Mouse (Mus musculus) intestine, embryonic 14.5 days (tissue): Measurements from ENCODE around the gene Mtmr10. TPM values are rescaled to one million over a fixed set of nuclear protein-coding genes. Genes with fewer than 3 reads are reported as not detected.

ENCODE experiments used
- ATAC-seq: fragments of 200-750 bp; cut with Nextera tagmentation; replicated peaks from 2 replicates; pipeline ENCODE4 v1.8.0; 2017; ENCODE audit warnings: low read depth, moderate number of reproducible peaks, moderate TSS enrichment, moderate library complexity; ENCODE audit not compliant: low FRiP score, low TSS enrichment
- DNase-seq: peaks from one replicate; pipeline ENCODE4 v3.0.0-alpha.2; 2018; ENCODE audit warnings: low spot score
- H3K27ac ChIP-seq: fragments of 300-500 bp; sonication (generic); 2 replicates; pipeline ENCODE4 v1.5.1; 2014; ENCODE audit warnings: low read depth, mild to moderate bottlenecking, control low read depth
- H3K27me3 ChIP-seq: fragments of 300-500 bp; sonication (generic); replicated peaks from 2 replicates; pipeline ENCODE4 v1.6.1; 2014; ENCODE audit warnings: low read length, control low read depth; ENCODE audit not compliant: control insufficient read depth, insufficient read depth
- H3K36me3 ChIP-seq: fragments of 300-500 bp; sonication (generic); 2 replicates; pipeline ENCODE4 v1.6.1; 2014; ENCODE audit warnings: low read length, control low read depth; ENCODE audit not compliant: control insufficient read depth, insufficient read depth
- H3K4me1 ChIP-seq: fragments of 300-500 bp; sonication (generic); replicated peaks from 2 replicates; pipeline ENCODE4 v1.6.1; 2014; ENCODE audit warnings: low read length, control low read depth, mixed read lengths; ENCODE audit not compliant: control insufficient read depth, insufficient read depth
- H3K4me2 ChIP-seq: fragments of 300-500 bp; sonication (generic); 2 replicates; pipeline ENCODE4 v1.6.1; 2014; ENCODE audit warnings: low read length
- H3K4me3 ChIP-seq: fragments of 300-500 bp; sonication (generic); 2 replicates; pipeline ENCODE4 v1.5.1; 2014; ENCODE audit warnings: low read depth, low read length, control low read depth, mixed read lengths
- H3K9ac ChIP-seq: fragments of 300-500 bp; sonication (generic); 2 replicates; pipeline ENCODE4 v1.6.1; 2014; ENCODE audit warnings: mild to moderate bottlenecking, low read length
- H3K9me3 ChIP-seq: fragments of 300-500 bp; sonication (generic); 2 replicates; pipeline ENCODE4 v1.6.1; 2016; ENCODE audit warnings: low read length, control low read depth; ENCODE audit not compliant: control insufficient read depth
- WGBS: fragments of 180-500 bp; shearing (Covaris S2); extraction: QIAGEN DNeasy Blood & Tissue Kit; methylation state at CpG from one replicate; pipeline ENCODE4 v1.1.7; 2014; 5-methylcytosine and 5-hydroxymethylcytosine counted together
- polyA plus RNA-seq: library from polyadenylated mRNA; unstranded; fragments of >200 nt; fragmentation: Nextera tagmentation; extraction: Ambion mirVana; gene quantifications from 2 replicates; pipeline ENCODE4 v1.2.1, GENCODE M21; 2014

The Mtmr10 gene
- polyA plus RNA-seq, 1 experiment from 2014 or later = 8.8 TPM

DNA sequence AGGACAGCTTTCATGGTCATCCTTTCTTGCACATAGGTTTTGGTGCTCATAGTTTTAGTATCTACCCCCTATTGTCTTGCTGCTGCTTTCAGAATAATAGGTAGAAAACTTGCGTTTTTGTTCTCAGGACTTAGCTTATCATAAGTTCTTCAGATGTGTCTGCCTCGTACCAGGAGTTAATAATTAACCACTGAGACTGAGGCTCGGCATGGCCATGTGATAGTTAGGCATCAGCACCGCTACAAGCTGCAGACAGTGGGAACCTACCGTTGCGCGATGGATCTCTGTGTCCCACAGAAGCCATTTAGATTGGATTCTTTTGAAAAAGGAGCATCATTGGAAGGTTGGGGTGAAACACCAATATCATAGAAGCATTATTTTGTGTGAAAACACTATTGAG lies 25.4 kb downstream of the Mtmr10 start:
- Histone ChIP-seq H3K4me3 (no peak overlapping the region), H3K9me3 (no peaks in the 10 kb centered on the region), H3K36me3 (peaks cover 23% of the 10 kb centered on the region), H3K4me2 (no peak overlapping the region), H3K9ac (no peak overlapping the region), H3K4me1 (no peaks in the 10 kb centered on the region), H3K27me3 (no peaks in the 10 kb centered on the region), H3K27ac (no peak overlapping the region)
- 64% methylated on average over 7 of the region's 7 CpGs for WGBS
- DNase-seq = no peak
- no peak for ATAC-seq

DNA sequence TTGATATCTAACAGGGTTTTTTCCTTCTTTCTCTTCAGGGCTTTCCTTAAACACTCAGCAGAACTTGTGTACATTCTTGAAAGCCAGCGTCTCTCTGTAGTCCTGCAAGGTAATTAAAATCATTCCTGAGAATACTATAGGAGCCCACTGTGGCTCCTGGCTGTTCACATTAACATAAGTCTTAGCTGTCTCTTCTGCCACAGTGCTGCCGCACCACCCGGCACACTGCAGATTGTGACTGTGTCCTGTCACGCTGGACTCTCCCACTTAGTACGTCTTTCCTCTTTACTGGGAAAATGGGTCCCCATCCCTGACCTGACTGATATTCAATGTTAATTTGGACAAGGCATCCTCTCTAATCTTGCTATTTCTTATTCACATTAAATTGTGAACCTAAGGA lies 33.7 kb downstream of the Mtmr10 start:
- Histone ChIP-seq H3K27me3 (no peaks in the 10 kb centered on the region), H3K9ac (no peak overlapping the region), H3K36me3 (peaks cover 36% of the 10 kb centered on the region), H3K27ac (no peak overlapping the region), H3K9me3 (no peaks in the 10 kb centered on the region), H3K4me3 (no peak overlapping the region), H3K4me1 (no peaks in the 10 kb centered on the region), H3K4me2 (no peak overlapping the region)
- WGBS = 89% methylated on average over 5 of the region's 5 CpGs
- no peak for DNase-seq
- ATAC-seq = no peak

GRCm38 (mm10) chr7:64321658-64322057 lies 34.2 kb downstream of the Mtmr10 start:
- Histone ChIP-seq H3K27ac (no peak overlapping the region), H3K4me3 (no peak overlapping the region), H3K27me3 (no peaks in the 10 kb centered on the region), H3K4me2 (no peak overlapping the region), H3K36me3 (peaks cover 35% of the 10 kb centered on the region), H3K4me1 (no peaks in the 10 kb centered on the region), H3K9me3 (no peaks in the 10 kb centered on the region), H3K9ac (no peak overlapping the region)
- DNase-seq = no peak
- ATAC-seq = no peak
- 83% methylated on average over 4 of the region's 4 CpGs for WGBS

DNA sequence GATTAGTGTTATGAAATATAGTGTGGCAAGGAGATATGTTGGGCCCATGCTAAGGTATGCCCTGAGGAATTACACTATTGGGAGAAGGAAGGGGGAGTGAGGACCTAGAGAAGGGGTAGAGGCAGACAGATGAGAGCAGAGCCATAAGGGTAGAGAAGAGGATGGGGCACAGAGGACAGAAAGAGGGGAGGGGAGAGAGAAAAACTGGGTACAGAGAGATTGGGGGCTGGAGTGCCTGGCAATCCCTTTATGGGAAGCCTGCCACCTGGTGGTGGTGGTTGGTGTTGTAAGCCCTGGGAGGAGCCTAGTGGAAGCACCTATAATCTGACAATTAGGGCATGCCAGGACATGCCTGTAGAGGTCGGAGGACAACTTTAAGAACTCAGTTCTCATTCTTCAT lies 39.4 kb downstream of the Mtmr10 start:
- no peaks in the 10 kb centered on the region for H3K9me3 ChIP-seq
- DNase-seq (peak; percentile 87), ATAC-seq (peak; percentile 72)
- H3K27ac ChIP-seq = no peak overlapping the region
- no peak overlapping the region for H3K4me3 ChIP-seq
- H3K9ac ChIP-seq = no peak overlapping the region
- WGBS = 14% methylated on average over 1 of the region's 1 CpGs
- H3K4me2 ChIP-seq = no peak overlapping the region
- no peaks in the 10 kb centered on the region for H3K4me1 ChIP-seq
- peaks cover 23% of the 10 kb centered on the region for H3K36me3 ChIP-seq
- H3K27me3 ChIP-seq = no peaks in the 10 kb centered on the region

- Histone ChIP-seq H3K9me3 (no peaks in the 10 kb centered on the region), H3K9ac (no peak overlapping the region), H3K4me1 (no peaks in the 10 kb centered on the region), H3K4me2 (no peak overlapping the region), H3K27me3 (no peaks in the 10 kb centered on the region), H3K36me3 (peaks cover 26% of the 10 kb centered on the region), H3K27ac (no peak overlapping the region), H3K4me3 (no peak overlapping the region)
- WGBS = 90% methylated on average over 4 of the region's 4 CpGs
- ATAC-seq (no peak), DNase-seq (no peak)
These were observed 40.0 kb downstream of the Mtmr10 start for GRCm38 (mm10) chr7:64327486-64327885.

DNA sequence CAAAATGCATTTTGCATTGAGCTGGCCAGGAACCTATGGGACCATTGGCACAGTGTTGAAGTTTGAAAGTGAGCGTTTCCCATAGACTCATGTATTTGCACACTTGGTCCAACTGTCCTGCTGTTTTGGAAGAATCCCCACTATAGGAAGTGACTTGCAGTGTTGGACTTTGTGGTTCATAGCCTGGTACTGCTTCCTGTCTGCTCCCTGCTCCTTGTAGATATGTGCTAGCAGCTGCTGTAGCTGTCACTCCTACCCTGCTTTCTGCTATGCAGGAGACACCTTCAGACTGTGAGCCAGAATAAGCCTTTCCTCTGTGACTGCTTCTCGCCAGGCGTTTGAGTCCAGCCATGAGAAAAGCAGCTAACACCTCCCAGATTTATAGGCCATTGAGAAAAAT lies 43.9 kb downstream of the Mtmr10 start:
- DNase-seq = no peak
- Histone ChIP-seq H3K36me3 (peaks cover 40% of the 10 kb centered on the region), H3K27ac (no peak overlapping the region), H3K9ac (no peak overlapping the region), H3K9me3 (no peaks in the 10 kb centered on the region), H3K4me1 (no peaks in the 10 kb centered on the region), H3K27me3 (no peaks in the 10 kb centered on the region), H3K4me2 (no peak overlapping the region), H3K4me3 (no peak overlapping the region)
- ATAC-seq = no peak
- 87% methylated on average over 3 of the region's 3 CpGs for WGBS

GRCm38 (mm10) chr7:64332686-64333085 lies 45.2 kb downstream of the Mtmr10 start:
- Histone ChIP-seq H3K27me3 (no peaks in the 10 kb centered on the region), H3K36me3 (peaks cover 45% of the 10 kb centered on the region), H3K9ac (no peak overlapping the region), H3K4me3 (no peak overlapping the region), H3K4me2 (no peak overlapping the region), H3K9me3 (no peaks in the 10 kb centered on the region), H3K4me1 (no peaks in the 10 kb centered on the region), H3K27ac (no peak overlapping the region)
- 100% methylated on average over 1 of the region's 1 CpGs for WGBS
- ATAC-seq (no peak), DNase-seq (no peak)

GRCm38 (mm10) chr7:64347813-64348212 lies 60.4 kb downstream of the Mtmr10 start:
- 92% methylated on average over 1 of the region's 1 CpGs for WGBS
- Histone ChIP-seq H3K4me3 (no peak overlapping the region), H3K4me1 (no peaks in the 10 kb centered on the region), H3K27me3 (no peaks in the 10 kb centered on the region), H3K36me3 (peaks cover 51% of the 10 kb centered on the region), H3K9ac (no peak overlapping the region), H3K9me3 (no peaks in the 10 kb centered on the region), H3K27ac (no peak overlapping the region), H3K4me2 (no peak overlapping the region)
- no peak for ATAC-seq
- no peak for DNase-seq

GRCm38 (mm10) chr7:64349147-64349861 lies 61.9 kb downstream of the Mtmr10 start:
- DNase-seq (no peak), ATAC-seq (no peak)
- H3K4me1 ChIP-seq = no peaks in the 10 kb centered on the region
- H3K4me3 ChIP-seq = no peak overlapping the region
- no peaks in the 10 kb centered on the region for H3K9me3 ChIP-seq
- H3K9ac ChIP-seq = no peak overlapping the region
- H3K4me2 ChIP-seq = no peak overlapping the region
- H3K27ac ChIP-seq = no peak overlapping the region
- H3K36me3 ChIP-seq = peaks cover 64% of the 10 kb centered on the region
- H3K27me3 ChIP-seq = no peaks in the 10 kb centered on the region
- 85% methylated on average over 15 of the region's 15 CpGs for WGBS
